Mouse (Mus musculus) hindbrain, postnatal 0 days (tissue): ENCODE data around the gene Ttc28. TPM values are rescaled to one million over a fixed set of nuclear protein-coding genes. Genes with fewer than 3 reads are reported as not detected.

Source experiments
- ATAC-seq: fragments of 200-750 bp; cut with Nextera tagmentation; 2 replicates; pipeline ENCODE4 v1.8.0; 2017; ENCODE audit warnings: mild to moderate bottlenecking, moderate TSS enrichment, moderate library complexity
- DNase-seq: peaks from one replicate; pipeline ENCODE4 v3.0.0-alpha.2; 2015; ENCODE audit warnings: low spot score
- H3K27ac ChIP-seq: fragments of 300-500 bp; sonication (generic); 2 replicates; pipeline ENCODE4 v1.5.1; 2014; ENCODE audit warnings: mild to moderate bottlenecking
- H3K27me3 ChIP-seq: fragments of 300-500 bp; sonication (generic); 2 replicates; pipeline ENCODE4 v1.6.1; 2014; ENCODE audit warnings: low read length, mixed read lengths; ENCODE audit not compliant: insufficient read depth
- H3K36me3 ChIP-seq: fragments of 300-500 bp; sonication (generic); 2 replicates; pipeline ENCODE4 v1.6.1; 2014; ENCODE audit warnings: low read length, mixed read lengths; ENCODE audit not compliant: insufficient read depth
- H3K4me1 ChIP-seq: fragments of 300-500 bp; sonication (generic); 2 replicates; pipeline ENCODE4 v1.6.1; 2014; ENCODE audit warnings: antibody characterized with exemption, low read length, mixed read lengths; ENCODE audit not compliant: insufficient read depth
- H3K4me2 ChIP-seq: fragments of 300-500 bp; sonication (generic); 2 replicates; pipeline ENCODE4 v1.6.1; 2014; ENCODE audit warnings: low read depth, mild to moderate bottlenecking, low read length, moderate library complexity, mixed read lengths
- H3K4me3 ChIP-seq: fragments of 300-500 bp; sonication (generic); 2 replicates; pipeline ENCODE4 v1.5.1; 2014; ENCODE audit warnings: low read length
- H3K9ac ChIP-seq: fragments of 300-500 bp; sonication (generic); replicated peaks from 2 replicates; pipeline ENCODE4 v1.6.1; 2014; ENCODE audit warnings: mild to moderate bottlenecking, low read length, moderate library complexity, mixed read lengths
- H3K9me3 ChIP-seq: fragments of 300-500 bp; sonication (generic); 2 replicates; pipeline ENCODE4 v1.6.1; 2016; ENCODE audit warnings: low read length, mixed read lengths
- CTCF ChIP-seq: IDR thresholded peaks from 2 replicates; pipeline ENCODE4 v1.5.1; 2016; ENCODE audit warnings: antibody characterized with exemption, control low read depth, low read depth
- WGBS: fragments of 180-500 bp; shearing (Covaris S2); extraction: QIAGEN DNeasy Blood & Tissue Kit; methylation state at CpG from one replicate; pipeline ENCODE4 v1.1.7; 2014; 5-methylcytosine and 5-hydroxymethylcytosine counted together
- polyA plus RNA-seq: library from polyadenylated mRNA; unstranded; fragments of >200 nt; fragmentation: Nextera tagmentation; extraction: Ambion mirVana; gene quantifications from 2 replicates; pipeline ENCODE4 v1.2.1, GENCODE M21; 2015
- total RNA-seq: library from RNA; depleted of rRNA; stranded (reverse); fragments of >200 nt; gene quantifications from 2 replicates; pipeline ENCODE4 v1.2.3, GENCODE M21; 2014

Ttc28 gene
- total and polyA plus RNA-seq, 2 experiments from 2014 or later: 11.1 to 49.8 TPM

GRCm38 (mm10) chr5:111059140-111059921 is 179.7 kb downstream of the Ttc28 start:
- Histone ChIP-seq H3K27me3 (no peaks in the 10 kb centered on the region), H3K4me2 (no peak overlapping the region), H3K36me3 (no peaks in the 10 kb centered on the region), H3K27ac (peak overlapping the region; percentile 54; the same call in 1 of the 2 replicates), H3K4me1 (peaks cover 38% of the 10 kb centered on the region), H3K9me3 (no peaks in the 10 kb centered on the region), H3K4me3 (no peak overlapping the region), H3K9ac (no peak overlapping the region)
- WGBS: 67% methylated on average over 11 of the region's 11 CpGs
- TF ChIP-seq CTCF: no peak
- ATAC-seq: no peak
- no peak for DNase-seq

GRCm38 (mm10) chr5:111060246-111060745 is 180.7 kb downstream of the Ttc28 start:
- H3K27ac ChIP-seq: no peak overlapping the region
- no peaks in the 10 kb centered on the region for H3K27me3 ChIP-seq
- H3K4me2 ChIP-seq: no peak overlapping the region
- ATAC-seq (no peak), DNase-seq (no peak)
- H3K9ac ChIP-seq: no peak overlapping the region
- no peaks in the 10 kb centered on the region for H3K36me3 ChIP-seq
- peaks cover 32% of the 10 kb centered on the region for H3K4me1 ChIP-seq
- WGBS: 58% methylated on average over 6 of the region's 6 CpGs
- no peaks in the 10 kb centered on the region for H3K9me3 ChIP-seq
- H3K4me3 ChIP-seq: no peak overlapping the region
- TF ChIP-seq CTCF: no peak

- peaks cover 12% of the 10 kb centered on the region for H3K4me1 ChIP-seq
- no peaks in the 10 kb centered on the region for H3K36me3 ChIP-seq
- TF ChIP-seq CTCF: no peak
- H3K4me3 ChIP-seq: no peak overlapping the region
- no peaks in the 10 kb centered on the region for H3K9me3 ChIP-seq
- no peak overlapping the region for H3K27ac ChIP-seq
- H3K4me2 ChIP-seq: no peak overlapping the region
- WGBS: 90% methylated on average over 3 of the region's 3 CpGs
- ATAC-seq (no peak), DNase-seq (no peak)
- no peak overlapping the region for H3K9ac ChIP-seq
- no peaks in the 10 kb centered on the region for H3K27me3 ChIP-seq
Observed at GRCm38 (mm10) chr5:111063155-111063554, 183.6 kb downstream of the Ttc28 start.

GRCm38 (mm10) chr5:111063991-111064390 is 184.4 kb downstream of the Ttc28 start:
- WGBS: 85% methylated on average over 3 of the region's 3 CpGs

DNA sequence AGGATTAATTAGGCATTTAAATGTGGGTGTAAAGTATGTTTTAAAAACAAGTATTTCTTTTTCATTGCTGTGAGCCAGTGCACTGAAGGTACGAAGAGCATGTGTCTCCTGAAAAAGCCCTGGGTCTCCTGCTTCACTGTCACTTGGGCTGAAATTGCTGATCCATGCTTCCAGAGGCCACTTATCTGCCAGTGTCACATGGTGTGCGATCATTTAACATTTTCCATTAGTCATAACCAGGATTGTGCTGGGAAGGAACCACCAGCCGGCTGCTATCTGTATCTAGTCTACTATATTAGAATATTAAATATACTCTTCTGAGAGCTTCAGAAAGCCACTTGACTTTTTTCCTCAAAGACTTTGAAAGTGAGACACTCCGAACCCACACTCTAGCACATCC is 186.2 kb downstream of the Ttc28 start:
- DNase-seq: no peak
- H3K27me3 ChIP-seq: no peaks in the 10 kb centered on the region
- no peak for TF ChIP-seq CTCF
- H3K9ac ChIP-seq: no peak overlapping the region
- no peak overlapping the region for H3K4me2 ChIP-seq
- H3K9me3 ChIP-seq: no peaks in the 10 kb centered on the region
- no peaks in the 10 kb centered on the region for H3K36me3 ChIP-seq
- H3K4me1 ChIP-seq: 0 out of 2 replicates have a peak, but pooled peaks cover 2% of the 10 kb centered on the region
- WGBS: 76% methylated on average over 4 of the region's 4 CpGs
- ATAC-seq: no peak
- no peak overlapping the region for H3K27ac ChIP-seq
- no peak overlapping the region for H3K4me3 ChIP-seq

More at GRCm38 (mm10) chr5:111063991-111064390, 184.4 kb downstream of the Ttc28 start:
- Histone ChIP-seq H3K4me1 (peaks cover 4% of the 10 kb centered on the region; the same call in 1 of the 2 replicates), H3K27me3 (no peaks in the 10 kb centered on the region), H3K4me3 (no peak overlapping the region), H3K36me3 (no peaks in the 10 kb centered on the region), H3K27ac (no peak overlapping the region), H3K4me2 (no peak overlapping the region), H3K9me3 (no peaks in the 10 kb centered on the region), H3K9ac (no peak overlapping the region)
- no peak for ATAC-seq
- no peak for TF ChIP-seq CTCF
- DNase-seq: no peak

DNA sequence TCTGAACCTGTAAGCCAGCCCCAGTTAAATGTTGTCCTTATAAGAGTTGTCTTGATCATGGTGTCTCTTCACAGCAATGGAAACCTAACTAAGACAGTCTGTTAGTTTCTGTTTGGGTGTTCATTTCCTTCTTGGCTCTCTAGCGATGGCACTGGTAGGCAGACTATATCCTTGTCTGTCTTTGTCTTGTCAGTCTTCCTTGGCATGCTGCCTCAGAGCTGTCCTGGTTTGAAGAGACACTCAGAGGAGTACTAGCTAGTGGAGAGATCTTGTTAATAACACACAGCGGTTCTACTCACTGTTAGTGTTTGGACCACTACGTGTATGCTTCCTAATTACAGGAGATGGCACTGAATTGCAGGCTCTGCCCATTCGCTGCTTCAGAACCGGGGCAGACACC is 189.9 kb downstream of the Ttc28 start:
- DNase-seq (no peak), ATAC-seq (no peak)
- Histone ChIP-seq H3K27me3 (no peaks in the 10 kb centered on the region), H3K4me3 (no peak overlapping the region), H3K4me1 (peaks cover 8% of the 10 kb centered on the region; the same call in 1 of the 2 replicates), H3K4me2 (no peak overlapping the region), H3K36me3 (no peaks in the 10 kb centered on the region), H3K9ac (no peak overlapping the region), H3K27ac (no peak overlapping the region), H3K9me3 (no peaks in the 10 kb centered on the region)
- no peak for TF ChIP-seq CTCF
- 78% methylated on average over 5 of the region's 5 CpGs for WGBS

- Histone ChIP-seq H3K36me3 (no peaks in the 10 kb centered on the region), H3K4me3 (no peak overlapping the region), H3K27me3 (no peaks in the 10 kb centered on the region), H3K4me1 (peaks cover 6% of the 10 kb centered on the region; the same call in 1 of the 2 replicates), H3K27ac (no peak overlapping the region), H3K9me3 (no peaks in the 10 kb centered on the region), H3K9ac (no peak overlapping the region), H3K4me2 (no peak overlapping the region)
- DNase-seq (no peak), ATAC-seq (no peak)
- TF ChIP-seq CTCF: no peak
- WGBS: 70% methylated on average over 5 of the region's 5 CpGs
Observed at GRCm38 (mm10) chr5:111069931-111070330, 190.3 kb downstream of the Ttc28 start.
